21 mouse cellular contexts compared by ENCODE assay signal in genomic region chr17:82513816-82514215, GRCm38 (mm10).
A peak's percentile ranks its signal among the peaks of the same experiment; 100 is the strongest.
DNase-seq lines count a peak whose midpoint lies in the region; ATAC-seq and TF ChIP-seq lines count a peak whose summit lies in the region.
"Had no signal": no experiment of that assay in that cellular context is flagged by ENCODE, and none has a peak within 500 bp of the region (broad histone marks: within the 10 kb centered on the region; RNA-seq: fewer than 3 reads in every experiment).

No protein-coding gene starts in this region.

- no peaks in the 10 kb centered on the region for H3K27me3 ChIP-seq in kidney, embryonic 15.5 days
- no peaks in the 10 kb centered on the region for H3K27me3 ChIP-seq in kidney, postnatal 0 days (ENCODE audit: insufficient read depth, low read length)
- H3K27me3 ChIP-seq: CH12.LX, Patski had no signal

- H3K4me2 ChIP-seq in kidney, embryonic 15.5 days, result no peak overlapping the region
- no peak overlapping the region for H3K4me2 ChIP-seq in kidney, postnatal 0 days (ENCODE audit: low read length)

- H3K4me1 ChIP-seq in kidney, embryonic 15.5 days, result no peaks in the 10 kb centered on the region
- no peaks in the 10 kb centered on the region for H3K4me1 ChIP-seq in kidney, postnatal 0 days (replicated peaks; ENCODE audit: insufficient read depth, low read length)

- ATAC-seq in frontal cortex, adult (ENCODE audit: low TSS enrichment), result peak; percentile 93
- ATAC-seq in kidney, embryonic 15.5 days (replicated peaks; ENCODE audit: low FRiP score), result 0 out of 2 replicates have a peak, but pooled peaks have one; percentile 40
- ATAC-seq in kidney, postnatal 0 days (replicated peaks; ENCODE audit: low FRiP score, low read depth), result no peak
- ATAC-seq: activated CD4-positive, CD25-positive, alpha-beta regulatory T cell, adult 4 months; CD4-positive, CD25-positive, alpha-beta regulatory T cell, adult 4 months; Patski had no signal

- TF ChIP-seq CTCF in kidney, postnatal 0 days (IDR thresholded peaks at IDR 0.05; ENCODE audit: low read depth), result no peak

- no peak overlapping the region for H3K4me3 ChIP-seq in kidney, embryonic 15.5 days (replicated peaks)
- no peak overlapping the region for H3K4me3 ChIP-seq in kidney, postnatal 0 days (replicated peaks; ENCODE audit: low read depth, low read length)

- peak overlapping the region; percentile 56 for H3K27ac ChIP-seq in kidney, embryonic 15.5 days
- H3K27ac ChIP-seq in kidney, postnatal 0 days, result no peak overlapping the region

- WGBS in kidney, embryonic 15.5 days, result 28% methylated on average over 2 of the region's 2 CpGs
- WGBS in kidney, postnatal 0 days, result 37% methylated on average over 2 of the region's 2 CpGs

- no peak for DNase-seq in frontal cortex, postnatal 25 days (ENCODE audit: low spot score in 2 of 2)
- no peak for DNase-seq in kidney, postnatal 25 days
- peak; percentile 81 for DNase-seq in kidney, postnatal 0 days (ENCODE audit: low spot score)
- DNase-seq in kidney, adult 18-20 months, result no peak
- DNase-seq: adrenal gland, adult 2 months; adrenal gland, adult 8-10 months; adrenal gland, postnatal 10 days; adrenal gland, postnatal 14 days; adrenal gland, postnatal 25 days; adrenal gland, postnatal 36 days; B cell, adult 2 months; cerebellum, adult 11 months; cerebellum, adult 11-12 months; cerebellum, adult 18-20 months had no signal

- H3K36me3 ChIP-seq in kidney, embryonic 15.5 days, result no peaks in the 10 kb centered on the region
- no peaks in the 10 kb centered on the region for H3K36me3 ChIP-seq in kidney, postnatal 0 days (ENCODE audit: insufficient read depth, low read length)
- H3K36me3 ChIP-seq: G1E had no signal

- no peaks in the 10 kb centered on the region for H3K9me3 ChIP-seq in kidney, embryonic 15.5 days (replicated peaks)
- no peaks in the 10 kb centered on the region for H3K9me3 ChIP-seq in kidney, postnatal 0 days (replicated peaks; ENCODE audit: low read length)
- H3K9me3 ChIP-seq: G1E had no signal

- no peak overlapping the region for H3K9ac ChIP-seq in kidney, embryonic 15.5 days
- H3K9ac ChIP-seq in kidney, postnatal 0 days (ENCODE audit: low read depth, low read length), result no peak overlapping the region
